Mouse (Mus musculus) spleen, adult 2 months (tissue): ENCODE results near the gene Tmem262. TPM values are rescaled to one million over a fixed set of nuclear protein-coding genes. Genes with fewer than 3 reads are reported as not detected.
"Not testable (repeated sequence)": the region's sequence is repeated elsewhere in the genome, so short reads cannot be mapped to it uniquely, and the experiment has no call there.

Experiments used
- DNase-seq, 2 experiments: peaks; one replicate each; pipeline versions ENCODE4 v3.0.0 to v3.0.0-alpha.2; 2012 to 2021; ENCODE audit warnings: low spot score in 2 of 2, low read depth in 1 of 2
- H3K27ac ChIP-seq: fragments of 200-500 bp; 2 replicates; pipeline ENCODE4 v1.5.1; 2012; ENCODE audit warnings: low read length, inconsistent platforms; ENCODE audit not compliant: insufficient read depth
- H3K27me3 ChIP-seq: fragments of 200-500 bp; 2 replicates; pipeline ENCODE4 v1.6.1; 2012; ENCODE audit warnings: mild to moderate bottlenecking, moderate library complexity, low read length, inconsistent platforms; ENCODE audit not compliant: control insufficient read depth, insufficient read depth
- H3K36me3 ChIP-seq: fragments of 200-500 bp; 2 replicates; pipeline ENCODE4 v1.6.1; 2012; ENCODE audit warnings: mild to moderate bottlenecking, low read length, inconsistent platforms; ENCODE audit not compliant: control insufficient read depth, insufficient read depth
- H3K4me1 ChIP-seq: fragments of 200-500 bp; 2 replicates; pipeline ENCODE4 v1.6.1; 2011; ENCODE audit warnings: inconsistent platforms; ENCODE audit not compliant: control insufficient read depth, insufficient read depth, insufficient read length
- H3K4me3 ChIP-seq: fragments of 200-500 bp; 2 replicates; pipeline ENCODE4 v1.5.1; 2011; ENCODE audit warnings: mild to moderate bottlenecking, inconsistent platforms; ENCODE audit not compliant: insufficient read depth, insufficient read length; ENCODE audit errors: extremely low read depth
- CTCF ChIP-seq: fragments of 200-500 bp; IDR thresholded peaks from 2 replicates; pipeline ENCODE4 v1.5.1; 2011; ENCODE audit warnings: mild to moderate bottlenecking, inconsistent platforms; ENCODE audit not compliant: insufficient read depth, insufficient read length, insufficient replicate concordance; ENCODE audit errors: extremely low read depth
- POLR2A ChIP-seq: fragments of 200-500 bp; IDR thresholded peaks from 2 replicates; pipeline ENCODE4 v1.6.1; 2011; ENCODE audit warnings: low read depth, low read length, inconsistent platforms
- WGBS: fragments of 180-500 bp; shearing (Covaris S2); methylation state at CpG from one replicate; pipeline ENCODE4 v1.1.7; 2018; 5-methylcytosine and 5-hydroxymethylcytosine counted together
- polyA plus RNA-seq: library from polyadenylated mRNA; depleted of rRNA; stranded (reverse); fragments of >200 nt; gene quantifications from 2 replicates; pipeline ENCODE4 v1.2.3, GENCODE M21; 2012; rRNA removed

Tmem262 gene
- polyA plus RNA-seq = 0.34 TPM in 1 of 2 replicates, not detected in the other

DNA sequence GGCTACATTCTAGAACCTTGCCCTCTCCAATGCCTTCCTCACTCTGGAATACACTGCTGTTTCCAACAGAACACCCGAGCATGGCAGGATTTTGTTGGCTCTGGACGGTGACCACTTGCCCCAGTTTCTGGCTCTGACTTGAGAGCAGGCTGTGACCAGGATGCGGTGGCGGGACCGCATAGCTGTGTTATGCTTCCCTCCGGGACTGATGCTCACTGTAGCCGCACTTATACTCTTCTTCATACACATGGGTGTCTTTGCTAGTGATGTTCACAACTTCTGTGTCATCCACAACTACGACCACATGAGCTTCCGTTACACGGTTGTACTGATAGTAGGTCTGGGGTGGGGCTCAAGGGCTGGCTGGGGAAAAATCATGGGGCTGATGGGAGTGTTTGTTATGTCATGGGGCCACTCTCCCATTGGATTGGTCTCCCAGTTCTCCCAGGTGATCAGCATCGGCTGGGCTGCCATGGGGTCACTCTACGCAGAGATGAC is at the start of gene Tmem262:
Tmem262 (plus strand) TSS at position 51 of the 498 bp plus-strand sequence.
- no peak for DNase-seq
- Histone ChIP-seq H3K36me3 (peaks cover 16% of the 10 kb centered on the region), H3K4me3 (no peak within 1 kb of the TSS), H3K4me1 (peaks cover 11% of the 10 kb centered on the region; the same call in 1 of the 2 replicates), H3K27ac (no peak within 1 kb of the TSS), H3K27me3 (no peaks in the 10 kb centered on the region)
- WGBS = 91% methylated on average over 12 of the region's 12 CpGs
- TF ChIP-seq POLR2A = no peak
- no peak for TF ChIP-seq CTCF

DNA sequence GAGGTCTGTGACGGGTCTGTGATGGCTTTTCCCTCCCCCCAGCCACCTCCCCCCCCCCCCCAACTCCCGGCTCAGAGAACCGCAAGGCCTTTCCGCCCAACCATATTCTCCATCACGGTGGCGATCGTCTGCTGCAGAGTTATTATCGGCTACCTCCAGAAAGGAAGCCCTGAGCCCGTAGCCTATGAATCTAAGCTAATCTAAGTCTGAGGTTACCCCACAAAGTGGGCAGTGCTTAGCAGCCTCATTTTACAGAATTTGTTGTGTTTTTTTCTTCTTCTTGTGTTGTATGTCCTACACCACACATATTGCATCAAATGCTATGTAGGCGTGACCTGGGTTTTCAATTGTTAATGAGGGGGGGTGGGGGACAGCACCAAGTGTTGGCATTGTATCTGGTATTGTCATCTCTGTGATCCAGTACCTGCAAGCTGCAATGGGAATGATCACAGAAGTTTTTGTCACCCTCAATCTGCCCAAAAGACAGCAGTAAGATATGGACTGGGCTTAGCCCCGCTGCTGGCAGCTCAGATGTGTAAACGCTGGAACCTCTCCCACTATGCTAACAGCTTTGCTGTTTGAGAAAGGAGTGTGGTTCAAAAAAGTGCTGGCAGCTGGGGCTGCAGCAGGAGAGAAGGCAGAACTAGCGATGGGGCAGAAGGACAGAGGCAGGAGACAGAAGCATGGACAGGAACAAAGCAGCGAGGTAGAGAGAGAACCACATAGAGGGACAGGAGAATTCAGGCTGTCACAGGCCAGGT is 49.1 kb upstream of the Tmem262 start:
- Histone ChIP-seq H3K27ac (no peak overlapping the region), H3K27me3 (no peaks in the 10 kb centered on the region), H3K36me3 (no peaks in the 10 kb centered on the region), H3K4me3 (no peak overlapping the region), H3K4me1 (no peaks in the 10 kb centered on the region)
- DNase-seq = no peak
- TF ChIP-seq POLR2A (no peak), CTCF (no peak)
- WGBS = 74% methylated on average over 14 of the region's 14 CpGs

GRCm38 (mm10) chr19:6035966-6036585 is 43.8 kb upstream of the Tmem262 start:
- Histone ChIP-seq H3K4me3 (no peak overlapping the region), H3K36me3 (no peaks in the 10 kb centered on the region), H3K4me1 (no peaks in the 10 kb centered on the region), H3K27me3 (no peaks in the 10 kb centered on the region), H3K27ac (no peak overlapping the region)
- 62% methylated on average over 9 of the region's 9 CpGs for WGBS
- DNase-seq = no peak
- TF ChIP-seq CTCF (no peak), POLR2A (no peak)

- DNase-seq = no peak
- no peak overlapping the region for H3K4me3 ChIP-seq
- H3K4me1 ChIP-seq = no peaks in the 10 kb centered on the region
- TF ChIP-seq POLR2A = no peak
- no peak for TF ChIP-seq CTCF
- H3K36me3 ChIP-seq = no peaks in the 10 kb centered on the region
- H3K27ac ChIP-seq = no peak overlapping the region
- H3K27me3 ChIP-seq = no peaks in the 10 kb centered on the region
Observed at GRCm38 (mm10) chr19:6037695-6038094, 42.1 kb upstream of the Tmem262 start.

- WGBS = 75% methylated on average over 7 of the region's 7 CpGs
- Histone ChIP-seq H3K27ac (no peak overlapping the region), H3K4me3 (no peak overlapping the region), H3K4me1 (no peaks in the 10 kb centered on the region), H3K27me3 (no peaks in the 10 kb centered on the region), H3K36me3 (no peaks in the 10 kb centered on the region)
- no peak for DNase-seq
- no peak for TF ChIP-seq POLR2A
- TF ChIP-seq CTCF = no peak
Observed at GRCm38 (mm10) chr19:6038326-6038725, 41.5 kb upstream of the Tmem262 start.

DNA sequence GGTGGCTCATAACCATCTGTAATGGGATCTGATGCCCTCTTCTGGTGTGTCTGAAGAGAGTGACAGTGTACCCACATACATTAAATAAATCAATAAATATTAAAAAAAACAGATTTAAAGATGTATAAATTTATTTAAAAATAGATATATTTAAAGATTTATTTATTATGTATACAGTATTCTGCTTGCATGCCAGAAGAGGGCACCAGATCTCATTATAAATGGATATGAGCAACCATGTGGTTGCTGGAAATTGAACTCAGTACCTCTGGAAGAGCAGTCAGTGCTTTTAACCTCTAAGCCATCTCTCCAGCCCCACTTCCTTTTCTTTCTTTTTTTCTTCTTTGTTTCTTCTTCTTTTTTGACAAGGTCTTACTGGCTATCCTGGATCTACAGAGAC is 39.8 kb upstream of the Tmem262 start:
- no peak for DNase-seq
- no peak overlapping the region for H3K27ac ChIP-seq
- H3K36me3 ChIP-seq = no peaks in the 10 kb centered on the region
- no peaks in the 10 kb centered on the region for H3K27me3 ChIP-seq
- TF ChIP-seq POLR2A (no peak), CTCF (no peak)
- no peak overlapping the region for H3K4me3 ChIP-seq
- no peaks in the 10 kb centered on the region for H3K4me1 ChIP-seq

DNA sequence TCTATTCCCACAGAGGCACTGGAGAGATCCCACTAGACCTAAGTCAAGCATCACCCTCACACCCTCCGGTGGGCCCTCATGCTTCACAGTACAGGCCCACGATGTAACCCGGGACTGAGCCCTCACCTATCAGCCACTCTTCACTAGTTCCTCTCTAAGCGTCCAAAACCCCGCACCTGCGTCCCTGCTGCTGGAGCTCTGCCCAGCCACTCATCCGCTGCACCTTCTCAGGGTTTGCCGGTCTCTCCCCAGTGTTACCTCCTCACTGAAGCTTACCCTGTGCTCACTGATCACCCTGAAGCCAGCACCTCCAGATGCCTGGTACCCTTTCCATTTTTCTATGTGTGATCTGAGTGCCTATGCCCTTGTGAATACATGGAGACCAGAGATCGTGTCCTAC is 37.5 kb upstream of the Tmem262 start:
- no peaks in the 10 kb centered on the region for H3K36me3 ChIP-seq
- no peak for DNase-seq
- H3K4me3 ChIP-seq = no peak overlapping the region
- TF ChIP-seq POLR2A = no peak
- TF ChIP-seq CTCF = no peak
- no peaks in the 10 kb centered on the region for H3K27me3 ChIP-seq
- peaks cover 2% of the 10 kb centered on the region; the same call in 1 of the 2 replicates for H3K4me1 ChIP-seq
- no peak overlapping the region for H3K27ac ChIP-seq
- WGBS = 85% methylated on average over 9 of the region's 9 CpGs

- H3K27ac ChIP-seq, H3K4me3 ChIP-seq, H3K4me1 ChIP-seq, H3K36me3 ChIP-seq, DNase-seq, H3K27me3 ChIP-seq: not testable (repeated sequence)
- 26% methylated on average over 4 of the region's 4 CpGs for WGBS
Observed at GRCm38 (mm10) chr19:6044102-6044501, 35.7 kb upstream of the Tmem262 start.
